Mouse (Mus musculus) 3T3-L1 (cell line): ENCODE measurements around the gene Aqr.
"Not testable (repeated sequence)": the region's sequence is repeated elsewhere in the genome, so short reads cannot be mapped to it uniquely, and the experiment has no call there.

Experiments
- DNase-seq: peaks from one replicate; pipeline ENCODE4 v3.0.0-alpha.2; 2015; ENCODE audit warnings: low read depth, low spot score

The Aqr gene

GRCm38 (mm10) chr2:114186924-114187323 is at the start of gene Aqr:
TSS of gene Aqr (minus strand) at chr2:114187024.
- not testable (repeated sequence) for DNase-seq

- no peak for DNase-seq
Observed at GRCm38 (mm10) chr2:114236566-114236965, 49.7 kb upstream of the Aqr start.

- no peak for DNase-seq
Observed at GRCm38 (mm10) chr2:114235584-114235983, 48.8 kb upstream of the Aqr start.

GRCm38 (mm10) chr2:114231248-114231647 is 44.4 kb upstream of the Aqr start:
- DNase-seq = no peak

- DNase-seq = no peak
Observed at GRCm38 (mm10) chr2:114228672-114229071, 41.8 kb upstream of the Aqr start.

- no peak for DNase-seq
Observed at GRCm38 (mm10) chr2:114205036-114205435, 18.2 kb upstream of the Aqr start.

- no peak for DNase-seq
Observed at GRCm38 (mm10) chr2:114201574-114201973, 14.8 kb upstream of the Aqr start.

- DNase-seq = peak; percentile 87
Observed at GRCm38 (mm10) chr2:114200932-114201559, 14.2 kb upstream of the Aqr start, which contains the start of gene Zfp770. TSS of gene Zfp770 (minus strand) at chr2:114201469.

- no peak for DNase-seq
Observed at GRCm38 (mm10) chr2:114196421-114196820, 9.6 kb upstream of the Aqr start.

- no peak for DNase-seq
Observed at GRCm38 (mm10) chr2:114177802-114178733, 8.8 kb downstream of the Aqr start.

- peak; percentile 95 for DNase-seq
Observed at GRCm38 (mm10) chr2:114174651-114175484, 12.0 kb downstream of the Aqr start.

- no peak for DNase-seq
Observed at GRCm38 (mm10) chr2:114173248-114173647, 13.6 kb downstream of the Aqr start.

- no peak for DNase-seq
Observed at GRCm38 (mm10) chr2:114167837-114168236, 19.0 kb downstream of the Aqr start.

- DNase-seq = no peak
Observed at GRCm38 (mm10) chr2:114161978-114162377, 24.8 kb downstream of the Aqr start.

GRCm38 (mm10) chr2:114157345-114157744 is 29.5 kb downstream of the Aqr start:
- no peak for DNase-seq

GRCm38 (mm10) chr2:114156639-114157038 is 30.2 kb downstream of the Aqr start:
- no peak for DNase-seq

GRCm38 (mm10) chr2:114153247-114153646 is 33.6 kb downstream of the Aqr start:
- DNase-seq = no peak

GRCm38 (mm10) chr2:114146864-114147458 is 39.9 kb downstream of the Aqr start:
- no peak for DNase-seq

GRCm38 (mm10) chr2:114145315-114145801 is 41.5 kb downstream of the Aqr start:
- DNase-seq = peak; percentile 71

- no peak for DNase-seq
Observed at GRCm38 (mm10) chr2:114144915-114145314, 41.9 kb downstream of the Aqr start.

- no peak for DNase-seq
Observed at GRCm38 (mm10) chr2:114143842-114144241, 43.0 kb downstream of the Aqr start.
